Mouse (Mus musculus): Measurements from ENCODE around the gene Rab1b.

DNA sequence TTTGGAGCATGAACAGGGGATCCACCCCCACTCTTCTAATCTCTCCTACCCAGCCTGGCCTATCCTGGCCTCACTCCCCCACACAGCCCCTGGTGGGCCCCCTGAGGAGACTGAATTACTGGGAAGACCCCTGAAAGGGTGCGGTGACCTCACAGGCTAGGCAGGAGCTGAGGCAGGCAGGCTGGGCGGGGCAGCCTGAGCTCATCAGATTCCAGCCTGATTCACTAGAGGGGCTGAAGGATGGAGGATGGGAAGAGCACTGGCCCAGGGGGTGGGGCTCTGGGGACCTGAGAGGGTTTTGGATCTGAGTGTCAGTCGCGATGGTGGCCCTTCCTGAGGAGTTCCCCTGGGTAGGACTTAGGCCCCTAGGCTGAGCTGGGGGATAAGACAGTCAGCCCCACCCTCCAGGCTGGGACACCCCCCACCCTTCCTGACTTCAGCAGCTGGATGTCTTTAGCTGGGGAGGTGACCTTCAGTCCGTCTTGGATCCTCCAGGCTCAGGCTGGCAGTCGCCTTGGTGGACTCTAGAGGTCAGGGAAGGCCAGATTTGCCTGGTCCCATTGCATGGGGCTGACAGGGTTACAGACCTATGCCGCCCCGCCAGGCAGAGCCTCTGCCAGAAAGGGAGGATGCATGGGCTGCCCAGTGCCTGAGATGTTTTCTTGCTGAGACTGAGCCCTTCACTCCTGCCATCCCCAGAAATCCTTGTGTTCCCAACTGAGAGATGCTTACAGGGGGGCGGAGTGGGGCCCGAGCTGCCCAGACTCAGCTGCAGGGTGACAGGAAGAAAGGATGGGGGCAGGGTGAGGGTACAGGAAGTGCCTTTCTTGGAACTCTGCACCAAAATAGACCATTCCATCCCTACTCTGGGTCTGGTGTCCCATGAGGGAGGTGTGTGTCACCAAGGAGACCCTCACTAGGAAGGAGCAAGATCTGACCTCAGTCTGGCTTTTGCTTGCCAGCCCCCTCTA, 47.8 kb downstream of the Rab1b start:
- TF ChIP-seq POLR2A (IDR thresholded peaks at IDR 0.05; ENCODE audit: low read depth, low read length) (peak; percentile 47), CTCF (IDR thresholded peaks at IDR 0.05; ENCODE audit: borderline replicate concordance, insufficient read depth, low read length) (no peak)
